Mouse (Mus musculus) lung, postnatal 0 days (tissue): Measurements from ENCODE around the gene Ccnd1. TPM values are rescaled to one million over a fixed set of nuclear protein-coding genes. Genes with fewer than 3 reads are reported as not detected.

Source experiments
- ATAC-seq: fragments of 200-750 bp; cut with Nextera tagmentation; 2 replicates; pipeline ENCODE4 v1.8.0; 2017; ENCODE audit warnings: moderate library complexity
- DNase-seq: peaks from one replicate; pipeline ENCODE4 v3.0.0-alpha.2; 2016; ENCODE audit warnings: low spot score
- H3K27ac ChIP-seq: fragments of 300-500 bp; sonication (generic); 2 replicates; pipeline ENCODE4 v1.5.1; 2014; ENCODE audit warnings: antibody characterized with exemption, mild to moderate bottlenecking, low read length, mixed read lengths
- H3K27me3 ChIP-seq: fragments of 300-500 bp; sonication (generic); replicated peaks from 2 replicates; pipeline ENCODE4 v1.6.1; 2014; ENCODE audit warnings: low read length, mixed read lengths; ENCODE audit not compliant: insufficient read depth
- H3K36me3 ChIP-seq: fragments of 300-500 bp; sonication (generic); 2 replicates; pipeline ENCODE4 v1.6.1; 2014; ENCODE audit warnings: low read length, mixed read lengths; ENCODE audit not compliant: insufficient read depth
- H3K4me1 ChIP-seq: fragments of 300-500 bp; sonication (generic); 2 replicates; pipeline ENCODE4 v1.6.1; 2014; ENCODE audit warnings: antibody characterized with exemption, low read depth, low read length, mixed read lengths; ENCODE audit not compliant: insufficient read depth
- H3K4me2 ChIP-seq: fragments of 300-500 bp; sonication (generic); replicated peaks from 2 replicates; pipeline ENCODE4 v1.6.1; 2014; ENCODE audit warnings: low read depth, mild to moderate bottlenecking, low read length, moderate library complexity, mixed read lengths
- H3K4me3 ChIP-seq: fragments of 300-500 bp; sonication (generic); 2 replicates; pipeline ENCODE4 v1.5.1; 2014; ENCODE audit warnings: low read depth, low read length
- H3K9ac ChIP-seq: fragments of 300-500 bp; sonication (generic); replicated peaks from 2 replicates; pipeline ENCODE4 v1.6.1; 2014; ENCODE audit warnings: low read depth, mild to moderate bottlenecking
- H3K9me3 ChIP-seq: fragments of 300-500 bp; sonication (generic); 2 replicates; pipeline ENCODE4 v1.6.1; 2016; ENCODE audit warnings: low read length, mixed read lengths
- CTCF ChIP-seq: IDR thresholded peaks from 2 replicates; pipeline ENCODE4 v1.5.1; 2016; ENCODE audit warnings: antibody characterized with exemption, mild to moderate bottlenecking
- EP300 ChIP-seq: IDR thresholded peaks from 2 replicates; pipeline ENCODE4 v1.6.1; 2016; ENCODE audit warnings: antibody characterized with exemption, mild to moderate bottlenecking, control low read depth
- WGBS: fragments of 180-500 bp; shearing (Covaris S2); extraction: QIAGEN DNeasy Blood & Tissue Kit; methylation state at CpG from one replicate; pipeline ENCODE4 v1.1.7; 2014; 5-methylcytosine and 5-hydroxymethylcytosine counted together
- polyA plus RNA-seq: library from polyadenylated mRNA; unstranded; fragments of >200 nt; fragmentation: Nextera tagmentation; extraction: Ambion mirVana; gene quantifications from 2 replicates; pipeline ENCODE4 v1.2.1, GENCODE M21; 2015

Gene Ccnd1
- polyA plus RNA-seq, 1 experiment from 2014 or later: 68.4 TPM

DNA sequence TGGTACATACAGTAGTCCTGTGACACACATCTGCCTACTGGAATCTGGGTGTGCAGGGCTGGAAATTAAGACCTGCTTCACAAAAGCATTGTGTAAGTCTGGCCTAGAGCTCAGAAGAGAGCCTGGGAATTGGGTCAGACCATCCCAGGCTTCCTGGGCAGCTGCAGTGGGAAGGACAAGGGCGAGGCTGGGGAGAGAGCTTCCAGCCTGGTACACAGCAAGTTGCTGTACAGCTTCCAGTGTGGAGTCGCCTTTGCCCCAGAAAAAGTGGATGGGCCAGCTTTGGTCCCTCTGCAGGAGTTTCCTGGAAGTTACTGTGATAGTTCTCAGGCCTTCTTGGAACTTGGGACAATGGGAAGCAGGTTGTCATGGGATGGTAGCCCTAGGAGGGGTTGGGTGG is 37.4 kb upstream of the Ccnd1 start:
- peak; percentile 35 for DNase-seq
- no peak overlapping the region for H3K9ac ChIP-seq
- no peaks in the 10 kb centered on the region for H3K27me3 ChIP-seq
- H3K9me3 ChIP-seq: no peaks in the 10 kb centered on the region
- 57% methylated on average over 2 of the region's 2 CpGs for WGBS
- no peak overlapping the region for H3K27ac ChIP-seq
- H3K4me3 ChIP-seq: no peak overlapping the region
- H3K4me2 ChIP-seq: no peak overlapping the region
- TF ChIP-seq EP300: no peak
- TF ChIP-seq CTCF: peak; percentile 32; the same call in 1 of the 2 replicates
- peak; percentile 49 for ATAC-seq
- no peaks in the 10 kb centered on the region for H3K4me1 ChIP-seq
- H3K36me3 ChIP-seq: no peaks in the 10 kb centered on the region

DNA sequence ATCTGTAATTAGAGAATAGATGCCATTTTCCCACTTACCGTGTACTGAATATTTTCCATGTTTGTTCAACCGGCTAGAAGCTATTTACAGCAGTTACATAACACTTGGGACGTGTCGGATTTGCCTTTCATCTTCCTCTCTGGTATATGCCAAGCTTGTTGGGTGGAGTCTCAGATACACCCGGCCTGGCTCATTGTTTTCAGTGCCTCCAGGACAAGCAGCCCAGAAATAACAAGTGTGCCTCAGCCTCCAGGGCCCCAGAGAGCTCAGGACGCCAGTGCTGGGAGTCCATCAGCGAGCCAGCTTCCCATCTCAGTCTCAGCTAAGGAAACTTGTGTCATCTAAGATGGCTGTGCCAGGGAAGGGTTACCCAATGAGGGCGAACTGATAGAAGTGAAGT is 33.7 kb upstream of the Ccnd1 start:
- H3K36me3 ChIP-seq: no peaks in the 10 kb centered on the region
- WGBS: 42% methylated on average over 8 of the region's 8 CpGs
- H3K4me3 ChIP-seq: no peak overlapping the region
- H3K27me3 ChIP-seq: no peaks in the 10 kb centered on the region
- no peak overlapping the region for H3K4me2 ChIP-seq
- no peak overlapping the region for H3K27ac ChIP-seq
- no peak overlapping the region for H3K9ac ChIP-seq
- DNase-seq: peak; percentile 79
- peak; percentile 80 for ATAC-seq
- no peaks in the 10 kb centered on the region for H3K4me1 ChIP-seq
- H3K9me3 ChIP-seq: no peaks in the 10 kb centered on the region
- TF ChIP-seq CTCF: no peak
- TF ChIP-seq EP300: peak; percentile 53; the same call in 1 of the 2 replicates

DNA sequence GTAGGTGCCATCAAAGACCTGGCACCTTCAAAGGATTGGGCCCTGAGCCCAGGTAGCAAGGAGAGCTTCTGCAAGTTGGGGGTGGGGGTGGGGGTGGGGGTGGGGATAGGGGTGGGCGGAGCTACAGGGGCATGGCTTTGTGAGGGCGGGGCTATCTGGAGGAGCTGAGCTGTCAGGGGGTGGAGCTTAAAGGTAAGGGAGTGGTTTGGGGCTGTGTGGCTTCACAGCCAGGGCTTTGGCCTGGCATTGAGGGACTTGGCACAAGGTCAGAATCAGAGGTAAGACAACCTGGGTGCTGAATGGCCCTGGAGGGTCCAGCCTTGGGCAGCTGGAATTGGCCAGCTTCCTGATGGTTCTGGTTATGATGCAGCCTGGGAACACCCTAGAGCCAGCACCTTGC is 32.0 kb upstream of the Ccnd1 start:
- Histone ChIP-seq H3K4me2 (no peak overlapping the region), H3K36me3 (no peaks in the 10 kb centered on the region), H3K9ac (no peak overlapping the region), H3K4me1 (no peaks in the 10 kb centered on the region), H3K27me3 (no peaks in the 10 kb centered on the region), H3K27ac (no peak overlapping the region), H3K4me3 (no peak overlapping the region), H3K9me3 (no peaks in the 10 kb centered on the region)
- DNase-seq (no peak), ATAC-seq (no peak)
- no peak for TF ChIP-seq CTCF
- no peak for TF ChIP-seq EP300
- WGBS: 50% methylated on average over 2 of the region's 2 CpGs

DNA sequence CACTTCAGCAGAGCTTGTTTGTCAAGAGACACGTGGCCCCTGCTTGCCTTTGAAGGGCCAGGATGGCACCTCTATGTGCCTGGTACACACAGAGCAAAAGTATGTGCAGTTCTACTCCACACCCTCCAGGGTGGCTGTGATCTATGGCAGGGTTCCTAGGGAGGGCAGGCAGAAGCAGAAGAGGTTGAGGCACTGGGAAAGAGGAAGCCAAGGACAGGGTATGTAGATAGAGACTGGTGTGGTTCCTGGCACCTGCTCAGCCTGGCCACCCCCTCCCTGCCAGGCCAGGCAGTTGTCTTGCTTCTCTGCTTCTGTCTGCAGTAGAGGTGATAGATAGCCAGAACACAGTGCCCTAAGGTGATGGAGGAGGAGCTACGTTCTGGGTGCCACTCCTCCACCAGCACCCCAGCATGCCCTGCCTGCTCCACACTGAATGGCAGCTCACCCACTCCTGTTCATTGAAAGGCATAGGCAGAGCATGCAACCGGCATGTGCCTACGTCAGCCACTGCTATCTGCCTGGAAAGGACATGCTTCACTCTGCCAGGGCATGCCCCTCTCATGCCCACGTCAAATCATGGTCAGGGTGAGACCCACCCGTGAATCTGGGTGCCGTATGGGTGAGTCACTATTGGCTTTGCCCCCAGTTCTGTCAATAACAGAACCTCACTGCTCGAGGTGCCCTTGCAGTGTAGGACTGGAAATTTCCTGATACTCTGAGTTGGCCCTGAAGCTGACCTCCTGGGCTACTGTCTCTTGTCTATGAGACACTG is 31.5 kb upstream of the Ccnd1 start:
- no peak overlapping the region for H3K9ac ChIP-seq
- TF ChIP-seq EP300: no peak
- TF ChIP-seq CTCF: no peak
- 61% methylated on average over 8 of the region's 8 CpGs for WGBS
- no peak overlapping the region for H3K4me3 ChIP-seq
- H3K4me2 ChIP-seq: no peak overlapping the region
- ATAC-seq: peak; percentile 59
- no peaks in the 10 kb centered on the region for H3K4me1 ChIP-seq
- no peaks in the 10 kb centered on the region for H3K27me3 ChIP-seq
- H3K27ac ChIP-seq: no peak overlapping the region
- no peaks in the 10 kb centered on the region for H3K36me3 ChIP-seq
- no peaks in the 10 kb centered on the region for H3K9me3 ChIP-seq
- peak; percentile 44 for DNase-seq

DNA sequence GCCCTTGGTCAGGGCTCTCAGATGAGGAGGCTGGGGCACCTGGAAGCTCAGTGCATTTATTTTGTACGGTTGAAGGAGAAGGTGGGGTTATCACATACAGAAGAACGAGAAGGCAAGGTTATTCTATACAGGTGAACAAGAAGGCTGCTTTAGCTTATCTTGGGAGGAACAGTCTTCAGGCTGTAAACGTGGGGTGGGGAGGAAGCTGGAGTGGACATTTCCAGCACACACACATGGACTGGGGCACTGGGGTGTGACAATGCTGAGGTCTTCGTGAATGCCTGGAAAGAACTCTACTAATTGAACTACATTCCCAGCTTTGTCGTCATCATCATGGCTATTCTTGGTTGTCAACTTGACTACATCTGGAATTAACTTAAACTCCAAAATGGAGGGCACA is 26.2 kb upstream of the Ccnd1 start:
- WGBS: 70% methylated on average over 5 of the region's 5 CpGs
- Histone ChIP-seq H3K27me3 (no peaks in the 10 kb centered on the region), H3K27ac (no peak overlapping the region), H3K9me3 (no peaks in the 10 kb centered on the region), H3K9ac (no peak overlapping the region), H3K4me2 (no peak overlapping the region), H3K4me3 (no peak overlapping the region), H3K36me3 (no peaks in the 10 kb centered on the region), H3K4me1 (no peaks in the 10 kb centered on the region; the same call in 1 of the 2 replicates)
- ATAC-seq (no peak), DNase-seq (no peak)
- TF ChIP-seq EP300: no peak
- no peak for TF ChIP-seq CTCF

DNA sequence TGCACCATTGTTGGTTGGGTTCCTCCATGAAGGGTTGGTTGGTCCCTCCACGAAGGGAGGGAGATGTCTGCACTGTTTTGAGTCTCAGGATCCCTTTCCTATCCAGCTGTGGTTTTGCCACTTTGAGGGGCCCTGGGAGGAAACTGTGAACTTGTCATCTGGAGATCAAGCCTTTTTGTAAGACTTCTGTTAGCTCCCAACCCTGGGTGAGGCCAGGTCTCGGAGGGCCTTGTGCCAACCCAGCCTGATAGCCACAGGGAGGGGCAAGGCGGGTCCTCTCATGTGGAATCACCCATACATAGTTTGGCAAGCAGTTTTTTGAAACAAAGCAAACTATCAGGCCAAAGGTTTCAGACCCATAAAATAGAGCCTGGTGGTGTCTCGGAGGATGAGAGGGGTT is 24.6 kb upstream of the Ccnd1 start:
- TF ChIP-seq EP300 (no peak), CTCF (no peak)
- WGBS: 76% methylated on average over 4 of the region's 4 CpGs
- Histone ChIP-seq H3K27me3 (no peaks in the 10 kb centered on the region), H3K9ac (no peak overlapping the region), H3K36me3 (no peaks in the 10 kb centered on the region), H3K9me3 (no peaks in the 10 kb centered on the region), H3K4me2 (no peak overlapping the region), H3K4me3 (no peak overlapping the region), H3K27ac (peak overlapping the region; percentile 20; the same call in 1 of the 2 replicates), H3K4me1 (no peaks in the 10 kb centered on the region; the same call in 1 of the 2 replicates)
- ATAC-seq (no peak), DNase-seq (no peak)
